Mouse (Mus musculus) liver, embryonic 11.5 days (tissue): Measurements from ENCODE around the gene Nhej1. TPM values are rescaled to one million over a fixed set of nuclear protein-coding genes. Genes with fewer than 3 reads are reported as not detected.

Experiments used
- ATAC-seq: fragments of 200-750 bp; cut with Nextera tagmentation; replicated peaks from 2 replicates; pipeline ENCODE4 v1.8.0; 2017; ENCODE audit warnings: moderate number of reproducible peaks, mild to moderate bottlenecking, moderate TSS enrichment, moderate library complexity; ENCODE audit not compliant: low FRiP score
- DNase-seq: peaks from one replicate; pipeline ENCODE4 v3.0.0-alpha.2; 2017; ENCODE audit warnings: low spot score
- H3K27ac ChIP-seq: fragments of 300-500 bp; sonication (generic); 2 replicates; pipeline ENCODE4 v1.5.1; 2014; ENCODE audit warnings: mild to moderate bottlenecking, low read depth, low read length, control low read depth
- H3K27me3 ChIP-seq: fragments of 300-500 bp; sonication (generic); replicated peaks from 2 replicates; pipeline ENCODE4 v1.6.1; 2014; ENCODE audit warnings: low read length, mixed read lengths; ENCODE audit not compliant: control insufficient read depth, insufficient read depth
- H3K36me3 ChIP-seq: fragments of 300-500 bp; sonication (generic); 2 replicates; pipeline ENCODE4 v1.6.1; 2014; ENCODE audit warnings: mild to moderate bottlenecking, low read length, moderate library complexity, mixed read lengths; ENCODE audit not compliant: control insufficient read depth, insufficient read depth
- H3K4me1 ChIP-seq: fragments of 300-500 bp; sonication (generic); replicated peaks from 2 replicates; pipeline ENCODE4 v1.6.1; 2014; ENCODE audit warnings: low read length, mixed read lengths; ENCODE audit not compliant: control insufficient read depth, insufficient read depth
- H3K4me2 ChIP-seq: fragments of 300-500 bp; sonication (generic); 2 replicates; pipeline ENCODE4 v1.6.1; 2014; ENCODE audit warnings: mild to moderate bottlenecking, control low read depth, moderate library complexity
- H3K4me3 ChIP-seq: fragments of 300-500 bp; sonication (generic); 2 replicates; pipeline ENCODE4 v1.5.1; 2014; ENCODE audit warnings: low read depth, low read length, control low read depth
- H3K9ac ChIP-seq: fragments of 300-500 bp; sonication (generic); 2 replicates; pipeline ENCODE4 v1.6.1; 2014; ENCODE audit warnings: low read depth, low read length, control low read depth
- H3K9me3 ChIP-seq: fragments of 300-500 bp; sonication (generic); 2 replicates; pipeline ENCODE4 v1.6.1; 2016; ENCODE audit warnings: low read length, inconsistent platforms, mixed read lengths; ENCODE audit not compliant: control insufficient read depth
- WGBS: fragments of 180-500 bp; shearing (Covaris S2); extraction: QIAGEN DNeasy Blood & Tissue Kit; methylation state at CpG from one replicate; pipeline ENCODE4 v1.1.7; 2014; 5-methylcytosine and 5-hydroxymethylcytosine counted together
- polyA plus RNA-seq: library from polyadenylated mRNA; unstranded; fragments of >200 nt; fragmentation: Nextera tagmentation; extraction: Ambion mirVana; gene quantifications from 2 replicates; pipeline ENCODE4 v1.2.1, GENCODE M21; 2014

Nhej1 gene
- polyA plus RNA-seq: 6.8 and 8.6 TPM in 2 replicates

DNA sequence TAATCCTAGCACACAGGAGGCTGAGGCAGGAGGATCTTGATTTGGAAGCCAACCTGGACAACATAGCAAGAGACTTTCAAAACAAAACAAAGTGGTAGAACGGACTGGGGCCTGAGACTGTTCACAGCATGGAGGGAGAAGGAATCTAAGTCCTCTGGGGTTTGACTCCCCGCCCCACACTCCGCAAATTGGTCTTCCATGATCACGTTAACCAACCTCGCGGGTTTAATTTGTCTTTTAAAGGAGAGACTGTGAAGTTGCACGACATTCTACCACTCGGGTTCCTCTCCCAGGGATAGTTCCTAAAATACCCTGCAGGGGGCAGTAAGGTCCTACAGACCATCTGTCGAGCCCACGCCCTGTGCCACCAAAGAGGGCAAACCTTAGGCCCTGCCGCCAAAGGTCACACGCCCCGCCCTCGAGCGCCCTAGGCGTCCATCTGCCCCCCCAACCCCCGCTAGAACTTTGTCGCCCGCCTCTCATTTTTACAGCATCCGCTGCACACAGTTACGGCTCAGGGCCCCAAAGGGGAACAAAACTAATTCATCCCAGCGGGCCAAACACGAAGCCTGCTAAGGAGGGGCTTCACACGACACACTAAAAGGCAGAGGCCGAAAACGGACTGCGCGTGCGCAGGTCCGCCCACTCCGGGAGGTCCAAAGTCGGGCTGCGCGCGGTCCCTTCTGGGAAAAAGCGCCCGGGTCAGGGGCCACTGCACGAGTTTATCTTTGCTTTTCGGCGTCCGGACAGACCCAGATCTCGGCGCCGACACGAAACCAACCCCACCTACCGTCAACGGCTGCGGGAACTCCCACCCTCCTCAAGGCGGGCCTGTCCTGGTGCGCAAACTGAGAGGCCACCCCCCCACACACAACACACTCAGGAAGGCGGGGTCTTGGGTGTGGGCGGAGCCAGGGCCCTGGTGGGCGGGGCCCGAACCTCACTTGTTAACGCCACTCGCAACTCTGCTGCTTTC is at the start of gene Nhej1:
Gene Nhej1 (minus strand): TSS at position 855 of the 976 bp plus-strand sequence.
- Histone ChIP-seq H3K27me3 (no peaks in the 10 kb centered on the region), H3K36me3 (no peaks in the 10 kb centered on the region), H3K4me2 (peak within 1 kb of the TSS; percentile 80), H3K9ac (peak within 1 kb of the TSS; percentile 68), H3K9me3 (no peaks in the 10 kb centered on the region), H3K4me3 (peak within 1 kb of the TSS; percentile 57), H3K4me1 (peaks cover 4% of the 10 kb centered on the region), H3K27ac (peak within 1 kb of the TSS; percentile 95)
- DNase-seq: peak; percentile 98
- 2% methylated on average over 56 of the region's 56 CpGs for WGBS
- peak; percentile 94 for ATAC-seq

DNA sequence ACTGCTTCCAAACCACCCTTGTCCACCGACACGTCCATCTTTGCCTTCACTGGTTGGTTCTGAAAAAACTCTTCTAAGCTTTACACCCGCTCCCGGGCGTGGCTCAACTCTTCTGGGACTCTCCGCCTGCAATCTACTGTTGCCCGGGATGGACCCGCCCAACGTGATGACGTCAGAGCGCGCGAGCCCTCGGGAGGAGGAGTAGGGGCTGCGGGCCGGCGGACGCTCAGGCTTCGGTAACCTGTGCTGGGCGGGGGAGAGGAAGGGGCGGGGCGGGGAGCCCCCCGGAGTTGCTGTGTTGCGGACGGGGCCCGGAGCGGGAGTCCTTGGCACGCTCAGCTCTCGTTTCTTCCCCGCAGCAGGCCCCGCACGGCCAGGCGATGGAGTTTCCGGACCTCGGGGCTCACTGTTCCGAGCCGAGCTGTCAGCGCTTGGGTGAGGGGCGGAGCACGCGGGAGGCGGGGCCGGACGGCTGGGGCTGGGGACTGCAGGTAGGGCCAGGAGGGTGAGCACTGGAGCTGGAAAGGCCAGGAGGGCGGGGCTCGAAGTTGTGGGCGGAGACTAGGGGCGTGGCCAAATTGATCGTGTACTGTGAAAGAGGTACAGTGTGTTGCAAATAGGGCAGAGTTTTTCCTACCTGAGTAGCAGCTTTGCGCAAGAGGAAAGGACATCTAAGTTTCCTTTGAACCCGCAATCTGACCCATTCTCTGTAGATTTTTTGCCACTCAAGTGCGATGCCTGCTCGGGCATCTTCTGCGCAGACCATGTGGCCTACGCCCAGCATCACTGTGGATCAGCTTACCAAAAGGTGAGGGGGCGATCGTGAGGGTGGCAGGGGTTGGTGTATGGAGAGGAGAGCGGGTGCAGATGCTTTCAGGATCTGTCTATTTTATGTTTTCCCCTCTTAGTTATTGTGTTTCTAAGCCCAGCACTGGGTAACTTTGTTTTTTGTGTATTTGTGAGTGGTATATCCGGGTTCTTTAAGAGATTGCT is 43.8 kb upstream of the Nhej1 start, which contains the start of gene Zfand2b:
Gene Zfand2b (plus strand): TSS at position 175 of the 993 bp plus-strand sequence.
- peak within 1 kb of the TSS; percentile 79 for H3K4me3 ChIP-seq
- 1% methylated on average over 59 of the region's 59 CpGs for WGBS
- H3K9me3 ChIP-seq: no peaks in the 10 kb centered on the region
- peaks cover 20% of the 10 kb centered on the region for H3K36me3 ChIP-seq
- H3K27ac ChIP-seq: peak within 1 kb of the TSS; percentile 90
- DNase-seq: peak; percentile 99
- ATAC-seq: peak; percentile 97
- H3K4me1 ChIP-seq: peaks cover 8% of the 10 kb centered on the region
- H3K9ac ChIP-seq: peak within 1 kb of the TSS; percentile 81
- no peaks in the 10 kb centered on the region for H3K27me3 ChIP-seq
- H3K4me2 ChIP-seq: peak within 1 kb of the TSS; percentile 78

GRCm38 (mm10) chr1:75168093-75168471 is 43.1 kb upstream of the Nhej1 start:
- H3K4me2 ChIP-seq: peak overlapping the region; percentile 78
- H3K27ac ChIP-seq: peak overlapping the region; percentile 90
- ATAC-seq (peak; percentile 16), DNase-seq (no peak)
- peak overlapping the region; percentile 81 for H3K9ac ChIP-seq
- H3K4me3 ChIP-seq: peak overlapping the region; percentile 79
- WGBS: 11% methylated on average over 7 of the region's 7 CpGs
- H3K4me1 ChIP-seq: peaks cover 8% of the 10 kb centered on the region
- H3K27me3 ChIP-seq: no peaks in the 10 kb centered on the region
- peaks cover 2% of the 10 kb centered on the region; the same call in 1 of the 2 replicates for H3K9me3 ChIP-seq
- H3K36me3 ChIP-seq: peaks cover 20% of the 10 kb centered on the region

- WGBS: 52% methylated on average over 4 of the region's 4 CpGs
- no peak for DNase-seq
- Histone ChIP-seq H3K9ac (no peak overlapping the region), H3K27ac (peak overlapping the region; percentile 80), H3K36me3 (no peaks in the 10 kb centered on the region), H3K4me3 (no peak overlapping the region), H3K9me3 (peaks cover 2% of the 10 kb centered on the region; the same call in 1 of the 2 replicates), H3K4me1 (peaks cover 7% of the 10 kb centered on the region; the same call in 1 of the 2 replicates), H3K27me3 (no peaks in the 10 kb centered on the region), H3K4me2 (peak overlapping the region; percentile 34; the same call in 1 of the 2 replicates)
- ATAC-seq: peak; percentile 65; the same call in 1 of the 2 replicates
Observed at GRCm38 (mm10) chr1:75160256-75160617, 35.2 kb upstream of the Nhej1 start.

GRCm38 (mm10) chr1:75159540-75160255 is 34.7 kb upstream of the Nhej1 start:
- peaks cover 2% of the 10 kb centered on the region; the same call in 1 of the 2 replicates for H3K9me3 ChIP-seq
- H3K4me3 ChIP-seq: no peak overlapping the region
- H3K36me3 ChIP-seq: no peaks in the 10 kb centered on the region
- no peaks in the 10 kb centered on the region for H3K27me3 ChIP-seq
- DNase-seq: no peak
- WGBS: 48% methylated on average over 5 of the region's 5 CpGs
- peak overlapping the region; percentile 81 for H3K27ac ChIP-seq
- H3K4me2 ChIP-seq: peak overlapping the region; percentile 19; the same call in 1 of the 2 replicates
- ATAC-seq: peak; percentile 93
- peaks cover 7% of the 10 kb centered on the region; the same call in 1 of the 2 replicates for H3K4me1 ChIP-seq
- 0 out of 2 replicates have a peak overlapping the region, but pooled peaks have one; percentile 20 for H3K9ac ChIP-seq

DNA sequence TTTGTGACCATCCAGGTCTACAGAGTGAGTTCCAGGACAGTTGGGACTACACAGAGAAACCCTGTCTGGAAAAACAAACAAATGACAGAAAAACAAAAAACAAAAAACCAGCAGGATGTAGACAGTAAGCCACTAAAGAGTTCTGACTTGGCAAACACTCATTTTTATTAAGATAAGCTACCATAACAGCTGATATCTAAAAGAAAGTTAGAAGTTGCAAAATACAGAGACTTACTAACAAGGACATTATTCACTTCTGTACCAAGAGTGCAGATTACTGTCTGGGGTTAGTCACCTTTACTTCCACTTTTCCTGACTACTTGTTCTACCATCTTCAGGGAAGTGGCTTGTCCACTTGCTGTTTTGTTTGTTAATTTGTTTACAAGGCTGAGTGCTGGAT is 34.0 kb upstream of the Nhej1 start:
- no peaks in the 10 kb centered on the region for H3K36me3 ChIP-seq
- no peaks in the 10 kb centered on the region for H3K27me3 ChIP-seq
- peak overlapping the region; percentile 81; the same call in 1 of the 2 replicates for H3K27ac ChIP-seq
- peaks cover 7% of the 10 kb centered on the region; the same call in 1 of the 2 replicates for H3K4me1 ChIP-seq
- H3K9ac ChIP-seq: no peak overlapping the region
- H3K9me3 ChIP-seq: peaks cover 2% of the 10 kb centered on the region; the same call in 1 of the 2 replicates
- H3K4me2 ChIP-seq: no peak overlapping the region
- DNase-seq (no peak), ATAC-seq (no peak)
- H3K4me3 ChIP-seq: no peak overlapping the region

DNA sequence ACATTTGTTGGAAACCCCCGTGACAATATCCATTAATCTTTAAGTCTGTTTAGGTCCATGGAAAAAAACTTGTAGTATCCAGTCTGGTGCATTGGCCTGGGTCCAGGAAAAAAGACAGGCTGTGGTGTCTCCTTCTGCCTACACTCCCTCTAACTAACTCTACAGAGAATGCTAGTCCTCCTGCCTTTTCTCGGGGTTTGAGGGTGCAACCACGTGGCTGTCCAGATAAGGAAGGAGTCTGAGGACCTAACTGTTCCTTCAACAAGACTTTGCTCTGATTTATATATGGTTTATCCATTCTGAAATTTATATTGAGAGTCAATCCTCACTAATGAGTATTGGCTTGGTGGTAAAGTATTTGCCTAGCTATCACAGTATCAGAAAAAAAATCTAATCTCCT is 30.8 kb upstream of the Nhej1 start:
- 37% methylated on average over 3 of the region's 3 CpGs for WGBS
- no peak for DNase-seq
- peaks cover 7% of the 10 kb centered on the region; the same call in 1 of the 2 replicates for H3K4me1 ChIP-seq
- no peaks in the 10 kb centered on the region for H3K27me3 ChIP-seq
- ATAC-seq: no peak
- no peaks in the 10 kb centered on the region for H3K9me3 ChIP-seq
- H3K36me3 ChIP-seq: no peaks in the 10 kb centered on the region
- H3K4me3 ChIP-seq: no peak overlapping the region
- no peak overlapping the region for H3K9ac ChIP-seq
- no peak overlapping the region for H3K27ac ChIP-seq
- H3K4me2 ChIP-seq: no peak overlapping the region
